Mouse (Mus musculus) left cerebral cortex, postnatal 4 days (tissue): Measurements from ENCODE around the gene Lyz2. TPM values are rescaled to one million over a fixed set of nuclear protein-coding genes. Genes with fewer than 3 reads are reported as not detected.
"Not testable (repeated sequence)": the region's sequence is repeated elsewhere in the genome, so short reads cannot be mapped to it uniquely, and the experiment has no call there.

Source experiments
- DNase-seq: peaks from one replicate; pipeline ENCODE4 v3.0.0-alpha.2; 2022
- intact Hi-C: fragments of 180-260 bp; cut with DNase I; formaldehyde crosslinking; loops from one replicate; pipeline ENCODE4 v1.15.1; 2025
- total RNA-seq, 2 experiments: library from RNA; stranded (reverse); gene quantifications; 2 replicates each; pipeline ENCODE4 v1.2.3; 2021

Lyz2 gene
- total RNA-seq, 2 experiments from 2014 or later: 8.6 to 11.3 TPM

GRCm38 (mm10) chr10:117285584-117285983 is 3.5 kb upstream of the Lyz2 start:
- DNase-seq, intact Hi-C loops: not testable (repeated sequence)

- intact Hi-C loops: no loop called here
- DNase-seq: no peak
These were observed 2.7 kb upstream of the Lyz2 start for GRCm38 (mm10) chr10:117284578-117285520.

GRCm38 (mm10) chr10:117283871-117284577 is 1.9 kb upstream of the Lyz2 start:
- DNase-seq: no peak
- intact Hi-C loops: no loop called here

GRCm38 (mm10) chr10:117283196-117283595 is 1.1 kb upstream of the Lyz2 start:
- intact Hi-C loops, DNase-seq: not testable (repeated sequence)

GRCm38 (mm10) chr10:117282551-117282950 is 430 bp upstream of the Lyz2 start:
- no peak for DNase-seq
- intact Hi-C loops: no loop called here

- intact Hi-C loops: no loop called here
These were observed 670 bp downstream of the Lyz2 start for GRCm38 (mm10) chr10:117281381-117281920.

GRCm38 (mm10) chr10:117280000-117280399 is 2.1 kb downstream of the Lyz2 start:
- no peak for DNase-seq
- intact Hi-C loops: no loop called here

More at GRCm38 (mm10) chr10:117281381-117281920, 670 bp downstream of the Lyz2 start:
- no peak for DNase-seq

GRCm38 (mm10) chr10:117278510-117278909 is 3.6 kb downstream of the Lyz2 start:
- intact Hi-C loops, DNase-seq: not testable (repeated sequence)

- DNase-seq, intact Hi-C loops: not testable (repeated sequence)
These were observed 4.3 kb downstream of the Lyz2 start for GRCm38 (mm10) chr10:117277779-117278178.

GRCm38 (mm10) chr10:117275681-117276369 is 6.3 kb downstream of the Lyz2 start:
- intact Hi-C loops: no loop called here
- DNase-seq: no peak

GRCm38 (mm10) chr10:117274645-117275044 is 7.5 kb downstream of the Lyz2 start:
- intact Hi-C loops, DNase-seq: not testable (repeated sequence)

GRCm38 (mm10) chr10:117272023-117272422 is 10.1 kb downstream of the Lyz2 start:
- intact Hi-C loops: no loop called here

GRCm38 (mm10) chr10:117259870-117260269 is 22.3 kb downstream of the Lyz2 start:
- intact Hi-C loops: no loop called here
- DNase-seq: no peak

More at GRCm38 (mm10) chr10:117272023-117272422, 10.1 kb downstream of the Lyz2 start:
- DNase-seq: no peak

- intact Hi-C loops: no loop called here
- DNase-seq: no peak
These were observed 43.5 kb downstream of the Lyz2 start, which contains the start of gene 9530003J23Rik for GRCm38 (mm10) chr10:117238603-117239002. Gene 9530003J23Rik, minus strand, starts transcription at chr10:117238703.

- intact Hi-C loops: no loop called here
These were observed 46.3 kb downstream of the Lyz2 start for GRCm38 (mm10) chr10:117235866-117236265.

GRCm38 (mm10) chr10:117234825-117235224 is 47.3 kb downstream of the Lyz2 start:
- intact Hi-C loops: no loop called here
- DNase-seq: no peak

More at GRCm38 (mm10) chr10:117235866-117236265, 46.3 kb downstream of the Lyz2 start:
- no peak for DNase-seq

- intact Hi-C loops: loop anchor here (10.0 kb wide), 2 partner anchors 205 to 445 kb away; no protein-coding TSS in a partner anchor
- DNase-seq: no peak
These were observed 52.3 kb downstream of the Lyz2 start for GRCm38 (mm10) chr10:117229826-117230225.
